Comparison of ENCODE assay signal across 27 mouse cellular contexts in the genomic region with DNA sequence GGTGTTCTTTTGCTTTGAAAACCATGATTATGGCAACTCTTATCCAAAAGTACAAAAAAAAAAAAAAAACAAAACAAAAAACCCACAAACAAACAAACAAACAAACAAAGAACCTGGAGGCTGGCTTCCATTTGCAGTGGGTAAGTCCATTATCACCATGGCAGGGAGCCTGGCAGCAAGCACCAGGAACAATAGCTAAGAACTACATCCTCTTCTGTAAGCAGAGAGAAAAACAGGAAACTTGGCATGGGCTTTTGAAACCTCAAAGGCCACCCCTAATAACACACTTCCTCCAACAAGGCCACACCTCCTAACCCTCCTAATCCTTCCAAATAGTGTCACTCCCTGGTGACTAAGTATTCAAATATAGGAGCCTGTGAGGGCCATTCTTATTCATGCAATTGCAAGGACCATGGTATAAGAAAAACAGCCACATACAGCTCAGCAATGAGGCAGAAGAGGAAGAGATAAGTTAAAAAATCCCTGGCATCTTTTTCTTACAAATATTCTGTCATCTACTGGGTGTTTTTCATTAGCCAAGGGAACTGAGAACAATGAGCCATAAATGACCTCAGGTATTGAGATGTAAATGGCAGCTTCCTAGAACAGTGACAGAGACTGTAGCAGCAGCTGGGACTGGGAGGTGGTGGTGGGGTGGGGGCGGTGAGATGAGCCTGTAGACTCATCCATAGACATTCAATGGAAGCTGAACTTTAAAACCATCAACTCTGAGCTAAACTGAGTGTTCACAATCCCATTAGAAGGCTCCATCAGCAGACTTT.
DNase-seq lines count a peak whose midpoint lies in the region; ATAC-seq and TF ChIP-seq lines count a peak whose summit lies in the region.
"Had no signal": no experiment of that assay in that cellular context is flagged by ENCODE, and none has a peak within 500 bp of the region (broad histone marks: within the 10 kb centered on the region; RNA-seq: fewer than 3 reads in every experiment).

No protein-coding gene starts in this region.

- no peak overlapping the region for H3K27ac ChIP-seq in ES-E14 (ENCODE audit: insufficient read depth, low read depth, low read length, poor library complexity, severe bottlenecking)
- H3K27ac ChIP-seq: forebrain, embryonic 10.5 days; forebrain, embryonic 13.5 days; hindbrain, embryonic 10.5 days; hindbrain, embryonic 13.5 days had no signal

- DNase-seq in 416B (ENCODE audit: low read depth), result peak; percentile 2
- DNase-seq in ES-E14 (ENCODE audit: low read depth, low spot score), result peak; percentile 12
- peak; percentile 57 for DNase-seq in ZHBTc4 (ENCODE audit: low read depth, low spot score)
- DNase-seq in heart, postnatal 14 days, result no peak
- no peak for DNase-seq in embryo, embryonic 11 days
- no peak for DNase-seq in adrenal gland, postnatal 10 days
- DNase-seq: adrenal gland, postnatal 14 days; cerebellum, adult 11-12 months; cerebellum, adult 9-10 months; cerebellum, postnatal 14 days; gastrocnemius, postnatal 10 days; gastrocnemius, postnatal 36 days; heart, adult 11 months; heart, postnatal 36 days; kidney, adult 2 months had no signal

- ATAC-seq in megakaryocyte, adult 5-6 weeks (ENCODE audit: poor library complexity, severe bottlenecking), result peak; percentile 48
- ATAC-seq in monocyte, adult 5-6 weeks (replicated peaks; ENCODE audit: insufficient number of reproducible peaks, low FRiP score, low TSS enrichment, poor library complexity, severe bottlenecking), result no peak
- ATAC-seq: CD4-positive, CD25-positive, alpha-beta regulatory T cell, adult 4 months; forebrain, embryonic 13.5 days; forebrain, embryonic 16.5 days; hindbrain, embryonic 16.5 days; inflammation-experienced regulatory T-cells, adult 6 months; intestine, embryonic 16.5 days had no signal

- H3K4me1 ChIP-seq in ES-E14 (ENCODE audit: control insufficient read depth in 2 of 2, insufficient read depth in 2 of 2, low read length in 2 of 2, poor library complexity in 1 of 2), result no peaks in the 10 kb centered on the region
- H3K4me1 ChIP-seq: forebrain, embryonic 10.5 days; forebrain, embryonic 13.5 days; hindbrain, embryonic 10.5 days; hindbrain, embryonic 13.5 days had no signal

- H3K4me3 ChIP-seq in ES-E14 (ENCODE audit: insufficient read depth in 1 of 2, low read depth in 1 of 2, low read length in 2 of 2, poor library complexity in 1 of 2, severe bottlenecking in 1 of 2), result no peak overlapping the region
- H3K4me3 ChIP-seq: forebrain, embryonic 10.5 days; forebrain, embryonic 13.5 days; hindbrain, embryonic 10.5 days; hindbrain, embryonic 13.5 days had no signal

- in situ Hi-C loops in ES-E14 (cut with MboI; ENCODE audit: low sequenced_read_pairs in 2 of 2, unreplicated experiment in 2 of 2), result no loop called here

- H3K36me3 ChIP-seq in ES-E14 (ENCODE audit: control insufficient read depth, insufficient read depth, low read length, poor library complexity, severe bottlenecking), result no peaks in the 10 kb centered on the region
- H3K36me3 ChIP-seq: forebrain, embryonic 10.5 days; G1E; hindbrain, embryonic 10.5 days; hindbrain, embryonic 13.5 days had no signal

- intact Hi-C loops in heart, postnatal 14 days (cut with DNase I), result no loop called here

- H3K9ac ChIP-seq in ES-E14 (ENCODE audit: insufficient read depth, low read depth, low read length, poor library complexity, severe bottlenecking), result no peak overlapping the region
- H3K9ac ChIP-seq: forebrain, embryonic 13.5 days; hindbrain, embryonic 13.5 days had no signal

- no peaks in the 10 kb centered on the region for H3K9me3 ChIP-seq in ES-E14 (ENCODE audit: control insufficient read depth, insufficient read depth, low read depth, low read length)
- H3K9me3 ChIP-seq: forebrain, embryonic 10.5 days; forebrain, embryonic 13.5 days; G1E; hindbrain, embryonic 10.5 days; hindbrain, embryonic 13.5 days had no signal

TF ChIP-seq in ES-E14, 5 proteins besides CTCF, POLR2A, EP300 and RAD21:
- TF ChIP-seq MAFK (IDR thresholded peaks at IDR 0.05; ENCODE audit: insufficient read depth, low read depth, low read length) (no peak), ZC3H11A (IDR thresholded peaks at IDR 0.05; ENCODE audit: borderline replicate concordance, low read depth, low read length) (no peak), CHD2 (IDR thresholded peaks at IDR 0.05; ENCODE audit: low read depth, low read length) (no peak), HCFC1 (IDR thresholded peaks at IDR 0.05; ENCODE audit: borderline replicate concordance, insufficient read depth, low read length) (no peak), ZNF384 (IDR thresholded peaks at IDR 0.05; ENCODE audit: low read depth, low read length) (no peak)
TF ChIP-seq in ES-E14: peak in this region for 0.

Comparison
In these comparisons a context has a peak if more than half of its experiments do, and no peak if none do; other contexts are left out.
1. DNase-seq: peak in 416B (single experiment), ES-E14 (single experiment) and ZHBTc4 (single experiment); none in heart, postnatal 14 days (0 of 2), embryo, embryonic 11 days (single experiment) and adrenal gland, postnatal 10 days (single experiment).